Mouse (Mus musculus) midbrain, postnatal 0 days (tissue): ENCODE measurements around the gene Naxd. TPM values are rescaled to one million over a fixed set of nuclear protein-coding genes. Genes with fewer than 3 reads are reported as not detected.
A peak's percentile ranks its signal among the peaks of the same experiment; 100 is the strongest.

Experiments
- ATAC-seq: fragments of 200-750 bp; cut with Nextera tagmentation; 2 replicates; pipeline ENCODE4 v1.8.0; 2017; ENCODE audit warnings: moderate number of reproducible peaks, mild to moderate bottlenecking, moderate TSS enrichment, moderate library complexity; ENCODE audit not compliant: low FRiP score
- DNase-seq: peaks from one replicate; pipeline ENCODE4 v3.0.0-alpha.2; 2015; ENCODE audit warnings: low spot score
- H3K27ac ChIP-seq: fragments of 300-500 bp; sonication (generic); 2 replicates; pipeline ENCODE4 v1.5.1; 2014; ENCODE audit warnings: low read depth, mild to moderate bottlenecking, low read length, mixed read lengths
- H3K27me3 ChIP-seq: fragments of 300-500 bp; sonication (generic); 2 replicates; pipeline ENCODE4 v1.6.1; 2014; ENCODE audit warnings: low read length, control low read depth, mixed read lengths; ENCODE audit not compliant: insufficient read depth
- H3K36me3 ChIP-seq: fragments of 300-500 bp; sonication (generic); 2 replicates; pipeline ENCODE4 v1.6.1; 2014; ENCODE audit warnings: low read length, control low read depth, mixed read lengths; ENCODE audit not compliant: insufficient read depth
- H3K4me1 ChIP-seq: fragments of 300-500 bp; sonication (generic); 2 replicates; pipeline ENCODE4 v1.6.1; 2014; ENCODE audit warnings: mild to moderate bottlenecking, control low read depth, antibody characterized with exemption, low read length, mixed read lengths; ENCODE audit not compliant: insufficient read depth
- H3K4me2 ChIP-seq: fragments of 300-500 bp; sonication (generic); 2 replicates; pipeline ENCODE4 v1.6.1; 2014; ENCODE audit warnings: low read depth, mild to moderate bottlenecking, low read length, mixed read lengths; ENCODE audit not compliant: poor library complexity, severe bottlenecking
- H3K4me3 ChIP-seq: fragments of 300-500 bp; sonication (generic); 2 replicates; pipeline ENCODE4 v1.5.1; 2014; ENCODE audit warnings: low read depth, mild to moderate bottlenecking, low read length, moderate library complexity
- H3K9ac ChIP-seq: fragments of 300-500 bp; sonication (generic); replicated peaks from 2 replicates; pipeline ENCODE4 v1.6.1; 2014; ENCODE audit warnings: mild to moderate bottlenecking, low read length, moderate library complexity, mixed read lengths; ENCODE audit not compliant: poor library complexity, severe bottlenecking
- H3K9me3 ChIP-seq: fragments of 300-500 bp; sonication (generic); 2 replicates; pipeline ENCODE4 v1.6.1; 2016; ENCODE audit warnings: low read length, control low read depth
- CTCF ChIP-seq: IDR thresholded peaks from 2 replicates; pipeline ENCODE4 v1.5.1; 2016; ENCODE audit warnings: antibody characterized with exemption, mild to moderate bottlenecking
- WGBS: fragments of 180-500 bp; shearing (Covaris S2); extraction: QIAGEN DNeasy Blood & Tissue Kit; methylation state at CpG from one replicate; pipeline ENCODE4 v1.1.7; 2014; 5-methylcytosine and 5-hydroxymethylcytosine counted together
- polyA plus RNA-seq: library from polyadenylated mRNA; unstranded; fragments of >200 nt; fragmentation: Nextera tagmentation; extraction: Ambion mirVana; gene quantifications from 2 replicates; pipeline ENCODE4 v1.2.1, GENCODE M21; 2015
- total RNA-seq: library from RNA; depleted of rRNA; stranded (reverse); fragments of >200 nt; gene quantifications from 2 replicates; pipeline ENCODE4 v1.2.3, GENCODE M21; 2014

Gene Naxd
- total and polyA plus RNA-seq, 2 experiments from 2014 or later, result 88.6 to 106 TPM

GRCm38 (mm10) chr8:11452974-11453373 lies 44.3 kb upstream of the Naxd start:
- Histone ChIP-seq H3K27ac (no peak overlapping the region; the same call in 1 of the 2 replicates), H3K9me3 (no peaks in the 10 kb centered on the region), H3K4me3 (no peak overlapping the region), H3K27me3 (no peaks in the 10 kb centered on the region), H3K4me2 (no peak overlapping the region), H3K36me3 (peaks cover 8% of the 10 kb centered on the region), H3K4me1 (no peaks in the 10 kb centered on the region), H3K9ac (no peak overlapping the region)
- ATAC-seq (no peak), DNase-seq (peak; percentile 44)
- no peak for TF ChIP-seq CTCF
- WGBS, result 23% methylated on average over 4 of the region's 4 CpGs

GRCm38 (mm10) chr8:11454228-11454627 lies 43.1 kb upstream of the Naxd start:
- Histone ChIP-seq H3K27me3 (no peaks in the 10 kb centered on the region), H3K36me3 (no peaks in the 10 kb centered on the region), H3K27ac (no peak overlapping the region), H3K4me3 (no peak overlapping the region), H3K4me2 (no peak overlapping the region), H3K4me1 (no peaks in the 10 kb centered on the region), H3K9me3 (no peaks in the 10 kb centered on the region), H3K9ac (no peak overlapping the region)
- WGBS, result 29% methylated on average over 12 of the region's 12 CpGs
- ATAC-seq (no peak), DNase-seq (no peak)
- no peak for TF ChIP-seq CTCF

- Histone ChIP-seq H3K4me1 (no peaks in the 10 kb centered on the region), H3K4me2 (no peak overlapping the region), H3K9me3 (no peaks in the 10 kb centered on the region), H3K36me3 (no peaks in the 10 kb centered on the region), H3K27ac (no peak overlapping the region), H3K4me3 (no peak overlapping the region), H3K27me3 (no peaks in the 10 kb centered on the region), H3K9ac (no peak overlapping the region)
- WGBS, result 72% methylated on average over 3 of the region's 3 CpGs
- ATAC-seq (no peak), DNase-seq (no peak)
- no peak for TF ChIP-seq CTCF
Measured at GRCm38 (mm10) chr8:11457278-11457677, 40.0 kb upstream of the Naxd start.

- ATAC-seq (no peak), DNase-seq (no peak)
- TF ChIP-seq CTCF, result no peak
- Histone ChIP-seq H3K4me1 (no peaks in the 10 kb centered on the region), H3K36me3 (no peaks in the 10 kb centered on the region), H3K9ac (no peak overlapping the region), H3K9me3 (no peaks in the 10 kb centered on the region), H3K27me3 (no peaks in the 10 kb centered on the region), H3K4me3 (no peak overlapping the region), H3K27ac (no peak overlapping the region), H3K4me2 (no peak overlapping the region)
- 58% methylated on average over 11 of the region's 12 CpGs for whole genome bisulfite sequencing
Measured at GRCm38 (mm10) chr8:11457981-11458836, 39.1 kb upstream of the Naxd start.

- Histone ChIP-seq H3K4me2 (no peak overlapping the region), H3K4me1 (no peaks in the 10 kb centered on the region), H3K9ac (no peak overlapping the region), H3K9me3 (no peaks in the 10 kb centered on the region), H3K4me3 (no peak overlapping the region), H3K27me3 (no peaks in the 10 kb centered on the region), H3K27ac (no peak overlapping the region), H3K36me3 (no peaks in the 10 kb centered on the region)
- ATAC-seq (no peak), DNase-seq (no peak)
- WGBS, result 70% methylated on average over 5 of the region's 5 CpGs
- no peak for TF ChIP-seq CTCF
Measured at GRCm38 (mm10) chr8:11459016-11459415, 38.3 kb upstream of the Naxd start.

GRCm38 (mm10) chr8:11460934-11461333 lies 36.4 kb upstream of the Naxd start:
- Histone ChIP-seq H3K27ac (no peak overlapping the region), H3K4me2 (no peak overlapping the region), H3K27me3 (no peaks in the 10 kb centered on the region), H3K9ac (no peak overlapping the region), H3K4me3 (no peak overlapping the region), H3K36me3 (no peaks in the 10 kb centered on the region), H3K9me3 (no peaks in the 10 kb centered on the region), H3K4me1 (no peaks in the 10 kb centered on the region)
- DNase-seq, result no peak
- no peak for ATAC-seq
- WGBS, result 43% methylated on average over 2 of the region's 2 CpGs
- no peak for TF ChIP-seq CTCF
